Mouse (Mus musculus): Measurements from ENCODE around the gene Zfyve1. TPM values are rescaled to one million over a fixed set of nuclear protein-coding genes. Genes with fewer than 3 reads are reported as not detected.

Gene Zfyve1
- polyA plus RNA-seq, 1 experiment from 2014 or later, result 33.5 TPM

- 17% methylated on average over 4 of the region's 4 CpGs for WGBS
- Histone ChIP-seq H3K9me3 (no peaks in the 10 kb centered on the region), H3K27ac (replicated peaks) (peak overlapping the region; percentile 56), H3K4me2 (replicated peaks) (no peak overlapping the region), H3K4me1 (peaks cover 18% of the 10 kb centered on the region), H3K4me3 (no peak overlapping the region), H3K27me3 (no peaks in the 10 kb centered on the region), H3K9ac (replicated peaks) (no peak overlapping the region), H3K36me3 (no peaks in the 10 kb centered on the region)
- ATAC-seq (replicated peaks), result peak; percentile 55
Observed at GRCm38 (mm10) chr12:83514216-83514615, 82.8 kb downstream of the Zfyve1 start.

- Histone ChIP-seq H3K9ac (replicated peaks) (no peak overlapping the region), H3K4me2 (replicated peaks) (no peak overlapping the region), H3K27me3 (no peaks in the 10 kb centered on the region), H3K9me3 (no peaks in the 10 kb centered on the region), H3K36me3 (no peaks in the 10 kb centered on the region), H3K4me1 (peaks cover 18% of the 10 kb centered on the region), H3K4me3 (no peak overlapping the region), H3K27ac (replicated peaks) (peak overlapping the region; percentile 62)
- peak; percentile 57 for ATAC-seq (replicated peaks)
- WGBS, result 17% methylated on average over 5 of the region's 5 CpGs
Observed at GRCm38 (mm10) chr12:83513185-83513584, 83.8 kb downstream of the Zfyve1 start.

DNA sequence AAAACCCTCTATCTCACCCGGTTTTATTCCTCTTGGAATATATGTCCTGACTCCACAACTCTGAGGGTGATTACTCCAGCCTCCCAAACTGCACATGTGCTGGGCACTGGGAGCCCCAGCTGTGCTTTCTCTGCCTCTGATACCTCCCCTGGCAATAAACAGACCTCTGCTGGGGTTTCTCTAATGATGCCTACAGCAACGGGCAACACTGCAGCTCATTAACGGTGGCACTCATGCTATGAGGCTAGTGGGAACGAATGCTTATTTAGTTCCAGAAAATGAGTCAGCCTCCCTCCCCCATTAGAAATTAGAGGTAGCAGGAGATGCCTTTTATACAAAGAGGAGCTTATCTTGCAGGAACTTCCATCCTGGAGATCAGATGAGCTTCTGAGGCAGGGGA is 84.2 kb downstream of the Zfyve1 start:
- Histone ChIP-seq H3K4me3 (no peak overlapping the region), H3K27me3 (no peaks in the 10 kb centered on the region), H3K9ac (replicated peaks) (no peak overlapping the region), H3K27ac (replicated peaks) (peak overlapping the region; percentile 62), H3K4me2 (replicated peaks) (no peak overlapping the region), H3K4me1 (peaks cover 18% of the 10 kb centered on the region), H3K36me3 (no peaks in the 10 kb centered on the region), H3K9me3 (no peaks in the 10 kb centered on the region)
- 8% methylated on average over 4 of the region's 4 CpGs for WGBS
- ATAC-seq (replicated peaks), result peak; percentile 80

- H3K27me3 ChIP-seq, result no peaks in the 10 kb centered on the region
- no peak for ATAC-seq (replicated peaks)
- H3K4me1 ChIP-seq, result peaks cover 18% of the 10 kb centered on the region
- WGBS, result 82% methylated on average over 5 of the region's 5 CpGs
- H3K4me3 ChIP-seq, result no peak overlapping the region
- H3K27ac ChIP-seq (replicated peaks), result no peak overlapping the region
- no peak overlapping the region for H3K9ac ChIP-seq (replicated peaks)
- no peaks in the 10 kb centered on the region for H3K9me3 ChIP-seq
- no peak overlapping the region for H3K4me2 ChIP-seq (replicated peaks)
- H3K36me3 ChIP-seq, result no peaks in the 10 kb centered on the region
Observed at GRCm38 (mm10) chr12:83510586-83510985, 86.4 kb downstream of the Zfyve1 start.

- Histone ChIP-seq H3K9me3 (no peaks in the 10 kb centered on the region), H3K27ac (replicated peaks) (no peak overlapping the region), H3K4me3 (no peak overlapping the region), H3K9ac (replicated peaks) (no peak overlapping the region), H3K27me3 (no peaks in the 10 kb centered on the region), H3K4me2 (replicated peaks) (no peak overlapping the region), H3K4me1 (no peaks in the 10 kb centered on the region), H3K36me3 (no peaks in the 10 kb centered on the region)
- no peak for ATAC-seq (replicated peaks)
- WGBS, result 73% methylated on average over 10 of the region's 10 CpGs
Observed at GRCm38 (mm10) chr12:83506543-83506942, 90.5 kb downstream of the Zfyve1 start.

- no peak overlapping the region for H3K27ac ChIP-seq (replicated peaks)
- ATAC-seq (replicated peaks), result no peak
- no peaks in the 10 kb centered on the region for H3K36me3 ChIP-seq
- H3K27me3 ChIP-seq, result no peaks in the 10 kb centered on the region
- no peaks in the 10 kb centered on the region for H3K4me1 ChIP-seq
- no peaks in the 10 kb centered on the region for H3K9me3 ChIP-seq
- whole genome bisulfite sequencing, result 5% methylated on average over 9 of the region's 9 CpGs
- no peak overlapping the region for H3K4me2 ChIP-seq (replicated peaks)
- no peak overlapping the region for H3K9ac ChIP-seq (replicated peaks)
- no peak overlapping the region for H3K4me3 ChIP-seq
Observed at GRCm38 (mm10) chr12:83502190-83502589, 94.8 kb downstream of the Zfyve1 start.

GRCm38 (mm10) chr12:83499256-83499655 is 97.8 kb downstream of the Zfyve1 start:
- ATAC-seq (replicated peaks), result no peak
- no peak overlapping the region for H3K4me3 ChIP-seq
- no peaks in the 10 kb centered on the region for H3K4me1 ChIP-seq
- no peaks in the 10 kb centered on the region for H3K27me3 ChIP-seq
- no peak overlapping the region for H3K9ac ChIP-seq (replicated peaks)
- no peak overlapping the region for H3K4me2 ChIP-seq (replicated peaks)
- H3K9me3 ChIP-seq, result no peaks in the 10 kb centered on the region
- WGBS, result 69% methylated on average over 5 of the region's 5 CpGs
- no peaks in the 10 kb centered on the region for H3K36me3 ChIP-seq
- H3K27ac ChIP-seq (replicated peaks), result no peak overlapping the region

DNA sequence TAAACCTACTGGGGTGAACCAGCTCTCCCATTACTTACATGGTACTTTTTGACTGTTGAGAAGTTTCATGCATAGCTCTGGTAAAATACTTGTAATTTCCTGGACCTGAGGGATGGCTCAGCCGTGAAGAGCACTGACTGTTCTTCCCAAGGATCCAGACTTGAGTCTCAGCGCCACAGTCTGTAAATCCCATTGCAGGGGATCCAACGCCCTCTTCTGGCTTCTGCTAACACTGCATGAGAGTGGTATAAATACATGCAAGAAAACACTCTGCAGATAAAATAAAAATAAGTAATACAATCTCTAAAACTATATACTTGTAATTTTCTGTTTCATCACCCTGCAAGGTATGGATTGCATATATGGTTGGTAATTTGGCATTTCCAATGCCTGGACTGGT is 99.1 kb downstream of the Zfyve1 start:
- 88% methylated on average over 3 of the region's 3 CpGs for WGBS

DNA sequence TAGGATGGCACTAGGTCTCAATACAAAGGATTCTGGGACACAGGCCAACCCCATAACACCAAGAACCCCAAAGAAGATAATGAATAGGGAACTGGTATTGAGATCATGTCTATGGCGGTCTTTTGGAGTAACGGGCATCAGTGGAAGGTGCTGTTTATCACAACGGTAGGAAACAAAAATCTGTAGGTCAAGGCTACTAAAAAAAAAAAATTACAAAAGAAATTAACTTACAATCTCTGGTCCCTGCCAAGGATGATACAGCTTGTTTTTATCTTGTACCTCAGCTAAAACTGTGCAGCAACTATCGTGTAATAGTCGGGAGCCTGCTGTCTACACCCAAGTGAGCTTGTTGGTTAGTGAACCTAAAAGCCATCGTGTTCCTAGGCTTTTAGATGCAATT is 100.3 kb downstream of the Zfyve1 start:
- Histone ChIP-seq H3K27ac (replicated peaks) (no peak overlapping the region), H3K9ac (replicated peaks) (no peak overlapping the region), H3K9me3 (no peaks in the 10 kb centered on the region), H3K27me3 (no peaks in the 10 kb centered on the region), H3K4me1 (no peaks in the 10 kb centered on the region), H3K4me2 (replicated peaks) (no peak overlapping the region), H3K4me3 (no peak overlapping the region), H3K36me3 (no peaks in the 10 kb centered on the region)
- WGBS, result 74% methylated on average over 6 of the region's 6 CpGs
- ATAC-seq (replicated peaks), result no peak

More for the DNA sequence above, 99.1 kb downstream of the Zfyve1 start:
- no peaks in the 10 kb centered on the region for H3K27me3 ChIP-seq
- no peak overlapping the region for H3K4me3 ChIP-seq
- no peak overlapping the region for H3K9ac ChIP-seq (replicated peaks)
- H3K4me1 ChIP-seq, result no peaks in the 10 kb centered on the region
- no peak for ATAC-seq (replicated peaks)
- H3K36me3 ChIP-seq, result no peaks in the 10 kb centered on the region
- H3K9me3 ChIP-seq, result no peaks in the 10 kb centered on the region
- H3K4me2 ChIP-seq (replicated peaks), result no peak overlapping the region
- H3K27ac ChIP-seq (replicated peaks), result no peak overlapping the region

Other genes starting within 250 kb of the Zfyve1 start
- 9.8 and 11.2 TPM in 2 replicates for gene Dpf3, start 109.5 kb downstream of the Zfyve1 start, polyA plus RNA-seq (2015; fragmentation: Nextera tagmentation; extraction: Ambion mirVana)
- 47.6 and 48.4 TPM in 2 replicates for gene Dcaf4, start 76.8 kb downstream of the Zfyve1 start, polyA plus RNA-seq (2015; fragmentation: Nextera tagmentation; extraction: Ambion mirVana)
- gene Rbm25, start 34.0 kb upstream of the Zfyve1 start, polyA plus RNA-seq (2015; fragmentation: Nextera tagmentation; extraction: Ambion mirVana), result 259 and 274 TPM in 2 replicates
- 65.8 and 67.4 TPM in 2 replicates for gene Psen1, start 90.9 kb upstream of the Zfyve1 start, polyA plus RNA-seq (2015; fragmentation: Nextera tagmentation; extraction: Ambion mirVana)
- 0.15 and 0.20 TPM in 2 replicates for gene Papln, start 166.4 kb upstream of the Zfyve1 start, polyA plus RNA-seq (2015; fragmentation: Nextera tagmentation; extraction: Ambion mirVana)

Data from forebrain, embryonic 15.5 days (tissue).